Mouse (Mus musculus) testis, adult 2 months (tissue): ENCODE measurements around the gene Olfr341.

Experiments
- CTCF ChIP-seq: fragments of 200-500 bp; IDR thresholded peaks from 2 replicates; pipeline ENCODE4 v1.5.1; 2012; ENCODE audit warnings: low read depth, mild to moderate bottlenecking, inconsistent platforms, low read length, moderate library complexity; ENCODE audit not compliant: control insufficient read depth, insufficient read depth, insufficient replicate concordance
- POLR2A ChIP-seq: fragments of 200-500 bp; IDR thresholded peaks from 2 replicates; pipeline ENCODE4 v1.6.1; 2012; ENCODE audit warnings: low read depth, mild to moderate bottlenecking, inconsistent platforms, low read length, moderate library complexity; ENCODE audit not compliant: control insufficient read depth

GRCm38 (mm10) chr2:36482368-36482767, at the start of gene Olfr341:
- TF ChIP-seq POLR2A (no peak), CTCF (no peak)
